Mouse (Mus musculus) erythroblast, embryonic 14.5 days (primary cell): Measurements from ENCODE around the gene Grb7.

Experiments
- GATA1 ChIP-seq: IDR thresholded peaks from 2 replicates; pipeline ENCODE4 v1.6.1; 2012; ENCODE audit warnings: low read length, inconsistent platforms, mixed read lengths
- TAL1 ChIP-seq: IDR thresholded peaks from 3 replicates; pipeline ENCODE4 v1.6.1; 2012; ENCODE audit warnings: low read length, inconsistent platforms, mixed read lengths

GRCm38 (mm10) chr11:98446213-98446561, at the start of gene Grb7:
- no peak for TF ChIP-seq TAL1
- no peak for TF ChIP-seq GATA1
